Mouse (Mus musculus): ENCODE results near the gene Col27a1. TPM values are rescaled to one million over a fixed set of nuclear protein-coding genes. Genes with fewer than 3 reads are reported as not detected.

The Col27a1 gene
- polyA plus RNA-seq, 2 experiments: 1.2 to 3.8 TPM

- no peak for ATAC-seq (ENCODE audit: insufficient read depth)
- no peak overlapping the region for H3K27ac ChIP-seq
- DNase-seq (ENCODE audit: low read depth in 3 of 3, low spot score in 3 of 3): no peak
- no peaks in the 10 kb centered on the region for H3K27me3 ChIP-seq (ENCODE audit: control insufficient read depth, insufficient read depth, low read length)
- H3K4me3 ChIP-seq (ENCODE audit: insufficient read depth in 1 of 2, low read depth in 2 of 2, low read length in 2 of 2): no peak overlapping the region
- no peak overlapping the region for H3K4me2 ChIP-seq (ENCODE audit: low read depth)
- H3K36me3 ChIP-seq (replicated peaks; ENCODE audit: control insufficient read depth, insufficient read depth, low read depth): no peaks in the 10 kb centered on the region
- H3K4me1 ChIP-seq (replicated peaks; ENCODE audit: control insufficient read depth in 2 of 2, insufficient read depth in 2 of 2, low read length in 1 of 2): no peaks in the 10 kb centered on the region
- H3K9ac ChIP-seq (replicated peaks): no peak overlapping the region
- H3K9me3 ChIP-seq (ENCODE audit: control insufficient read depth, low read length): no peaks in the 10 kb centered on the region
- TF ChIP-seq CTCF (IDR thresholded peaks at IDR 0.05; ENCODE audit: low read depth) (no peak), EP300 (IDR thresholded peaks at IDR 0.05; ENCODE audit: low read depth) (no peak)
- 62% methylated on average over 5 of the region's 5 CpGs for WGBS (ENCODE audit: insufficient replicate concordance)
Measured at GRCm38 (mm10) chr4:63199366-63199765, 14.4 kb upstream of the Col27a1 start.

DNA sequence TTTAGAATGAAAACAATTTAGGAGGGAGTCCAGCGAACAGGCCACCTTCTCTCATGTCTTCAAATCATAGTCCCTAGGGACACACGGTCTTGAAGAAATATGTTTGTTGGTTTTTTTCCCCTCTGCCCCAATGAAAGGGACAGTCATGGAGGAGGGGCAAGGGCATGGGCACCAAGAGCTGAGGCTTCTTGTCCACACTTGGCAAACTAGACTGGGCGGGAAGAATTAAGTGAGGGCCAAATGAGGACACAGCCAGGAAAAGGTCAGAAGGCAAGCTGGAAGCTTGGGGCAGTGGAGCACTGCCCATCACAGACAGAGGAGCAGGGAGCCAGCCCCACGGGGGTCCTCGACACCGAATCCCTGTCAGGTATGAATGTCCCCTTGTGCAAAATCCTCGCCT, 9.9 kb upstream of the Col27a1 start:
- no peaks in the 10 kb centered on the region for H3K36me3 ChIP-seq (replicated peaks; ENCODE audit: control insufficient read depth, insufficient read depth, low read depth)
- no peaks in the 10 kb centered on the region for H3K27me3 ChIP-seq (ENCODE audit: control insufficient read depth, insufficient read depth, low read length)
- no peak for DNase-seq (ENCODE audit: low read depth in 3 of 3, low spot score in 3 of 3)
- no peak overlapping the region for H3K27ac ChIP-seq
- TF ChIP-seq EP300 (IDR thresholded peaks at IDR 0.05; ENCODE audit: low read depth) (no peak), CTCF (IDR thresholded peaks at IDR 0.05; ENCODE audit: low read depth) (no peak)
- ATAC-seq (ENCODE audit: insufficient read depth): no peak
- H3K9me3 ChIP-seq (ENCODE audit: control insufficient read depth, low read length): no peaks in the 10 kb centered on the region
- H3K4me3 ChIP-seq (ENCODE audit: insufficient read depth in 1 of 2, low read depth in 2 of 2, low read length in 2 of 2): no peak overlapping the region
- 56% methylated on average over 7 of the region's 7 CpGs for WGBS (ENCODE audit: insufficient replicate concordance)
- H3K4me2 ChIP-seq (ENCODE audit: low read depth): no peak overlapping the region
- H3K4me1 ChIP-seq (replicated peaks; ENCODE audit: control insufficient read depth in 2 of 2, insufficient read depth in 2 of 2, low read length in 1 of 2): 0 out of 4 replicates have a peak, but pooled peaks cover 0 to 3% of the 10 kb centered on the region in 2 experiments
- no peak overlapping the region for H3K9ac ChIP-seq (replicated peaks)

GRCm38 (mm10) chr4:63205583-63205982, 8.2 kb upstream of the Col27a1 start:
- no peaks in the 10 kb centered on the region for H3K27me3 ChIP-seq (ENCODE audit: control insufficient read depth, insufficient read depth, low read length)
- H3K4me1 ChIP-seq (replicated peaks; ENCODE audit: control insufficient read depth in 2 of 2, insufficient read depth in 2 of 2, low read length in 1 of 2): 0 out of 4 replicates have a peak, but pooled peaks cover 0 to 3% of the 10 kb centered on the region in 2 experiments
- no peak for TF ChIP-seq CTCF (IDR thresholded peaks at IDR 0.05; ENCODE audit: low read depth)
- no peak for TF ChIP-seq EP300 (IDR thresholded peaks at IDR 0.05; ENCODE audit: low read depth)
- WGBS (ENCODE audit: insufficient replicate concordance): 39% methylated on average over 7 of the region's 7 CpGs
- H3K4me2 ChIP-seq (ENCODE audit: low read depth): no peak overlapping the region
- no peak overlapping the region for H3K4me3 ChIP-seq (ENCODE audit: insufficient read depth in 1 of 2, low read depth in 2 of 2, low read length in 2 of 2)
- H3K9me3 ChIP-seq (ENCODE audit: control insufficient read depth, low read length): no peaks in the 10 kb centered on the region
- H3K27ac ChIP-seq: no peak overlapping the region
- ATAC-seq (ENCODE audit: insufficient read depth): no peak
- H3K9ac ChIP-seq (replicated peaks): no peak overlapping the region
- DNase-seq (ENCODE audit: low read depth in 3 of 3, low spot score in 3 of 3): no peak
- no peaks in the 10 kb centered on the region for H3K36me3 ChIP-seq (replicated peaks; ENCODE audit: control insufficient read depth, insufficient read depth, low read depth)

DNA sequence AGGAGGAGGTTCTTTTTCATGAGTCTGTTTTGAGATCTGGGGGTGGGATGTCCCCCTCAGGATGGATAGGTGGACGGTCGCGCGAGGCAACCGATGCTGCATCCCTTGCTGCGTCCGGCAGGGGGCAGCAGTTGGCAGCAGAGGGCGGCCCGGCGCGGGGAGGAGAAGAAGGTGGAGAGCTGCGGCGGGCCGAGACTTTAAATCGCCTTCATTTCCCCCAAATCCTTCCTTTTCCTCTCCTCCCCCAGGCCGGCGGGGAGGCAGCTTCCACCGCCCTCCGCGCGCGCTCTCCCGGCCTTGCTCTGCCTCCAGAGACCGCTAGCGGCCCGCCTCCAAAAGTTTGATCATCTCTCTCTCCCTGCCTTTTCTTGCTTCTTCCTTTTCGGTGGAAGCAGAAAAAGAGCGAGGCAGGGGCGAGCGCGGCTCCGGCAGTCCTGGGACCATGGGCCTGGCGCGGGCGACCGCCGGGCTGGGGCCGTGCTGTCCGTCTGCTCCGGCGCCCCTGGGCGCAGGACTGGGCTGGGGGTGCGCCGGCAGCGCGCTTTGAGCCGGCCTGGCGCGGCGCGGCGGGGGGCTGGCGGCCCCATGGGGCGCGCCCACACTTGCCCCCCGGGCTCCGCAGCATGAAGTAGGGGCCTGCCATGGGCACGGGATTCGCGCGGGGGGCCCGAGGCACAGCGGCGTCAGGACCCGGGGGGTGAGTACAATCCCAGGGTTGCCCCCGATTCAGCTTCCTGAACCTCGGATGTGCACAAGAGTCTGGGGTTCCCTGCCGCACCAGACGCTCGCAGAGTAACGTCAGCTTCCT, 1.6 kb downstream of the Col27a1 start:
- Histone ChIP-seq H3K9me3 (ENCODE audit: control insufficient read depth, low read length) (no peaks in the 10 kb centered on the region), H3K4me1 (replicated peaks; ENCODE audit: control insufficient read depth in 2 of 2, insufficient read depth in 2 of 2, low read length in 1 of 2) (0 out of 4 replicates have a peak, but pooled peaks cover 0 to 2% of the 10 kb centered on the region in 2 experiments), H3K36me3 (replicated peaks; ENCODE audit: control insufficient read depth, insufficient read depth, low read depth) (no peaks in the 10 kb centered on the region), H3K4me3 (ENCODE audit: insufficient read depth in 1 of 2, low read depth in 2 of 2, low read length in 2 of 2) (peak overlapping the region; percentile 38 to 58), H3K27me3 (ENCODE audit: control insufficient read depth, insufficient read depth, low read length) (peaks cover 32% of the 10 kb centered on the region), H3K4me2 (ENCODE audit: low read depth) (peak overlapping the region; percentile 58), H3K27ac (no peak overlapping the region), H3K9ac (replicated peaks) (no peak overlapping the region)
- ATAC-seq (ENCODE audit: insufficient read depth) (peak; percentile 31; the same call in 1 of the 2 replicates), DNase-seq (ENCODE audit: low read depth in 3 of 3, low spot score in 3 of 3) (no peak)
- no peak for TF ChIP-seq EP300 (IDR thresholded peaks at IDR 0.05; ENCODE audit: low read depth)
- peak; percentile 90 for TF ChIP-seq CTCF (IDR thresholded peaks at IDR 0.05; ENCODE audit: low read depth)
- under 1% methylated on average over 70 of the region's 71 CpGs for WGBS (ENCODE audit: insufficient replicate concordance)

- Histone ChIP-seq H3K9me3 (ENCODE audit: control insufficient read depth, low read length) (no peaks in the 10 kb centered on the region), H3K9ac (replicated peaks) (no peak overlapping the region), H3K36me3 (replicated peaks; ENCODE audit: control insufficient read depth, insufficient read depth, low read depth) (no peaks in the 10 kb centered on the region), H3K4me2 (ENCODE audit: low read depth) (peak overlapping the region; percentile 58), H3K4me3 (ENCODE audit: insufficient read depth in 1 of 2, low read depth in 2 of 2, low read length in 2 of 2) (peak overlapping the region; percentile 38 to 58), H3K4me1 (replicated peaks; ENCODE audit: control insufficient read depth in 2 of 2, insufficient read depth in 2 of 2, low read length in 1 of 2) (0 out of 4 replicates have a peak, but pooled peaks cover 0 to 2% of the 10 kb centered on the region in 2 experiments), H3K27ac (no peak overlapping the region), H3K27me3 (ENCODE audit: control insufficient read depth, insufficient read depth, low read length) (peaks cover 32% of the 10 kb centered on the region)
- TF ChIP-seq EP300 (IDR thresholded peaks at IDR 0.05; ENCODE audit: low read depth): no peak
- TF ChIP-seq CTCF (IDR thresholded peaks at IDR 0.05; ENCODE audit: low read depth): peak; percentile 55
- no peak for DNase-seq (ENCODE audit: low read depth in 3 of 3, low spot score in 3 of 3)
- WGBS (ENCODE audit: insufficient replicate concordance): 3% methylated on average over 24 of the region's 24 CpGs
- peak; percentile 38 for ATAC-seq (ENCODE audit: insufficient read depth)
Measured at GRCm38 (mm10) chr4:63215993-63216531, 2.3 kb downstream of the Col27a1 start.

Data from liver, embryonic 14.5 days (tissue).